Mouse (Mus musculus) megakaryocyte-erythroid progenitor cell, adult 5-6 weeks (primary cell): ENCODE measurements at regions not wholly inside any gene's neighbourhood (a gene's known extent, or its start where the extent isn't known, plus 50 kb on each side); places are given as distances from the start of the nearest gene placed in this dataset.

Experiments
- ATAC-seq: replicated peaks from 2 replicates; pipeline ENCODE4 v1.8.0; 2016; ENCODE audit warnings: mild to moderate bottlenecking, inconsistent platforms; ENCODE audit not compliant: severe bottlenecking, poor library complexity, low FRiP score, low TSS enrichment

GRCm38 (mm10) chr16:78877941-78878340 is 52.8 kb upstream of the Chodl start:
- no peak for ATAC-seq

- no peak for ATAC-seq
Observed at GRCm38 (mm10) chr16:78859006-78859405, 71.7 kb upstream of the Chodl start.

GRCm38 (mm10) chr16:78830957-78831356 is 99.8 kb upstream of the Chodl start:
- no peak for ATAC-seq

GRCm38 (mm10) chr16:78827739-78828138 is 103.0 kb upstream of the Chodl start:
- no peak for ATAC-seq

GRCm38 (mm10) chr16:78790064-78790463 is 140.7 kb upstream of the Chodl start:
- no peak for ATAC-seq

- ATAC-seq: no peak
Observed at GRCm38 (mm10) chr16:78759226-78759625, 171.5 kb upstream of the Chodl start.

- ATAC-seq: no peak
Observed at GRCm38 (mm10) chr16:78737902-78738301, 161.4 kb upstream of the D16Ertd472e start.

GRCm38 (mm10) chr16:78730583-78731501 is 154.3 kb upstream of the D16Ertd472e start:
- no peak for ATAC-seq

GRCm38 (mm10) chr16:78725541-78725940 is 149.0 kb upstream of the D16Ertd472e start:
- ATAC-seq: no peak

GRCm38 (mm10) chr16:78709943-78710342 is 133.4 kb upstream of the D16Ertd472e start:
- no peak for ATAC-seq

GRCm38 (mm10) chr16:78707566-78707965 is 131.1 kb upstream of the D16Ertd472e start:
- ATAC-seq: no peak

GRCm38 (mm10) chr16:78707165-78707564 is 130.7 kb upstream of the D16Ertd472e start:
- no peak for ATAC-seq

GRCm38 (mm10) chr16:78697514-78698209 is 121.2 kb upstream of the D16Ertd472e start:
- ATAC-seq: no peak

- ATAC-seq: no peak
Observed at GRCm38 (mm10) chr16:78688251-78688650, 111.7 kb upstream of the D16Ertd472e start.

- ATAC-seq: no peak
Observed at GRCm38 (mm10) chr16:78685160-78685559, 108.7 kb upstream of the D16Ertd472e start.

GRCm38 (mm10) chr16:78684031-78684430 is 107.5 kb upstream of the D16Ertd472e start:
- no peak for ATAC-seq

GRCm38 (mm10) chr16:78661126-78661525 is 84.6 kb upstream of the D16Ertd472e start:
- no peak for ATAC-seq

GRCm38 (mm10) chr16:78644710-78645109 is 68.2 kb upstream of the D16Ertd472e start:
- no peak for ATAC-seq

GRCm38 (mm10) chr16:78641717-78642116 is 65.2 kb upstream of the D16Ertd472e start:
- no peak for ATAC-seq

- no peak for ATAC-seq
Observed at GRCm38 (mm10) chr16:78641205-78641604, 64.7 kb upstream of the D16Ertd472e start.

- ATAC-seq: no peak
Observed at GRCm38 (mm10) chr16:78637452-78637851, 60.9 kb upstream of the D16Ertd472e start.
